Mouse (Mus musculus): Measurements from ENCODE around the gene Wdr70. TPM values are rescaled to one million over a fixed set of nuclear protein-coding genes. Genes with fewer than 3 reads are reported as not detected.
A peak's percentile ranks its signal among the peaks of the same experiment; 100 is the strongest.

The Wdr70 gene
- polyA plus RNA-seq, 1 experiment, result 47.6 TPM

- Histone ChIP-seq H3K4me3 (ENCODE audit: insufficient read depth, poor library complexity, severe bottlenecking) (no peak overlapping the region), H3K27me3 (ENCODE audit: control insufficient read depth, insufficient read depth, insufficient read length) (no peaks in the 10 kb centered on the region), H3K79me2 (ENCODE audit: control insufficient read depth, insufficient read depth) (no peaks in the 10 kb centered on the region), H3K36me3 (ENCODE audit: control insufficient read depth, insufficient read depth) (peaks cover 16% of the 10 kb centered on the region), H3K79me3 (ENCODE audit: low read depth) (no peaks in the 10 kb centered on the region), H3ac (ENCODE audit: control insufficient read depth, insufficient read length, low read depth) (no peak overlapping the region)
- TF ChIP-seq MYOD1 (IDR thresholded peaks at IDR 0.05; ENCODE audit: control insufficient read depth, insufficient read length, low read depth), result no peak
- no peak for TF ChIP-seq USF1 (IDR thresholded peaks at IDR 0.05; ENCODE audit: low read depth)
- TF ChIP-seq FOSL1 (IDR thresholded peaks at IDR 0.05; ENCODE audit: insufficient read depth, low read length, poor library complexity, severe bottlenecking), result no peak
- TF ChIP-seq CEBPB (IDR thresholded peaks at IDR 0.05; ENCODE audit: low read depth), result no peak
- no peak for TF ChIP-seq CTCF (IDR thresholded peaks at IDR 0.05; ENCODE audit: control insufficient read depth, insufficient read depth, insufficient read length)
- TF ChIP-seq MAX (IDR thresholded peaks at IDR 0.05), result no peak
- no peak for TF ChIP-seq MYOG (IDR thresholded peaks at IDR 0.05; ENCODE audit: control insufficient read depth, extremely low read depth, insufficient read length)
Observed at GRCm38 (mm10) chr15:7888617-7889361, 210.2 kb downstream of the Wdr70 start.

- no peaks in the 10 kb centered on the region for H3K79me3 ChIP-seq (ENCODE audit: low read depth)
- H3ac ChIP-seq (ENCODE audit: control insufficient read depth, insufficient read length, low read depth), result no peak overlapping the region
- no peaks in the 10 kb centered on the region for H3K79me2 ChIP-seq (ENCODE audit: control insufficient read depth, insufficient read depth)
- no peaks in the 10 kb centered on the region for H3K27me3 ChIP-seq (ENCODE audit: control insufficient read depth, insufficient read depth, insufficient read length)
- peaks cover 37% of the 10 kb centered on the region for H3K36me3 ChIP-seq (ENCODE audit: control insufficient read depth, insufficient read depth)
- TF ChIP-seq FOSL1 (IDR thresholded peaks at IDR 0.05; ENCODE audit: insufficient read depth, low read length, poor library complexity, severe bottlenecking) (peak; percentile 74), CEBPB (IDR thresholded peaks at IDR 0.05; ENCODE audit: low read depth) (peak; percentile 0), MYOG (IDR thresholded peaks at IDR 0.05; ENCODE audit: control insufficient read depth, extremely low read depth, insufficient read length) (no peak), MYOD1 (IDR thresholded peaks at IDR 0.05; ENCODE audit: control insufficient read depth, insufficient read length, low read depth) (peak; percentile 9)
- H3K4me3 ChIP-seq (ENCODE audit: insufficient read depth, poor library complexity, severe bottlenecking), result no peak overlapping the region
Observed at GRCm38 (mm10) chr15:7886591-7886990, 212.4 kb downstream of the Wdr70 start.

GRCm38 (mm10) chr15:7885106-7885505 is 213.9 kb downstream of the Wdr70 start:
- Histone ChIP-seq H3K36me3 (ENCODE audit: control insufficient read depth, insufficient read depth) (peaks cover 44% of the 10 kb centered on the region), H3K79me3 (ENCODE audit: low read depth) (no peaks in the 10 kb centered on the region), H3K27me3 (ENCODE audit: control insufficient read depth, insufficient read depth, insufficient read length) (no peaks in the 10 kb centered on the region), H3K79me2 (ENCODE audit: control insufficient read depth, insufficient read depth) (no peaks in the 10 kb centered on the region), H3K4me3 (ENCODE audit: insufficient read depth, poor library complexity, severe bottlenecking) (no peak overlapping the region), H3ac (ENCODE audit: control insufficient read depth, insufficient read length, low read depth) (no peak overlapping the region)
- TF ChIP-seq CEBPB (IDR thresholded peaks at IDR 0.05; ENCODE audit: low read depth), result no peak

- TF ChIP-seq USF1 (IDR thresholded peaks at IDR 0.05; ENCODE audit: low read depth) (no peak), MAX (IDR thresholded peaks at IDR 0.05) (no peak), CTCF (IDR thresholded peaks at IDR 0.05; ENCODE audit: control insufficient read depth, insufficient read depth, insufficient read length) (no peak), MYOD1 (IDR thresholded peaks at IDR 0.05; ENCODE audit: control insufficient read depth, insufficient read length, low read depth) (no peak), MYOG (IDR thresholded peaks at IDR 0.05; ENCODE audit: control insufficient read depth, extremely low read depth, insufficient read length) (no peak)
- Histone ChIP-seq H3K36me3 (ENCODE audit: control insufficient read depth, insufficient read depth) (peaks cover 50% of the 10 kb centered on the region), H3K27me3 (ENCODE audit: control insufficient read depth, insufficient read depth, insufficient read length) (no peaks in the 10 kb centered on the region), H3K79me2 (ENCODE audit: control insufficient read depth, insufficient read depth) (no peaks in the 10 kb centered on the region), H3K79me3 (ENCODE audit: low read depth) (no peaks in the 10 kb centered on the region), H3ac (ENCODE audit: control insufficient read depth, insufficient read length, low read depth) (no peak overlapping the region), H3K4me3 (ENCODE audit: insufficient read depth, poor library complexity, severe bottlenecking) (no peak overlapping the region)
Observed at GRCm38 (mm10) chr15:7884181-7884580, 214.8 kb downstream of the Wdr70 start.

GRCm38 (mm10) chr15:7879956-7880355 is 219.1 kb downstream of the Wdr70 start:
- peaks cover 43% of the 10 kb centered on the region for H3K36me3 ChIP-seq (ENCODE audit: control insufficient read depth, insufficient read depth)
- no peaks in the 10 kb centered on the region for H3K27me3 ChIP-seq (ENCODE audit: control insufficient read depth, insufficient read depth, insufficient read length)
- H3K79me2 ChIP-seq (ENCODE audit: control insufficient read depth, insufficient read depth), result no peaks in the 10 kb centered on the region
- H3ac ChIP-seq (ENCODE audit: control insufficient read depth, insufficient read length, low read depth), result no peak overlapping the region
- H3K4me3 ChIP-seq (ENCODE audit: insufficient read depth, poor library complexity, severe bottlenecking), result no peak overlapping the region
- no peak for TF ChIP-seq MYOD1 (IDR thresholded peaks at IDR 0.05; ENCODE audit: control insufficient read depth, insufficient read length, low read depth)
- TF ChIP-seq USF1 (IDR thresholded peaks at IDR 0.05; ENCODE audit: low read depth), result no peak
- TF ChIP-seq CTCF (IDR thresholded peaks at IDR 0.05; ENCODE audit: control insufficient read depth, insufficient read depth, insufficient read length), result no peak
- TF ChIP-seq MAX (IDR thresholded peaks at IDR 0.05), result no peak
- TF ChIP-seq FOSL1 (IDR thresholded peaks at IDR 0.05; ENCODE audit: insufficient read depth, low read length, poor library complexity, severe bottlenecking), result no peak
- TF ChIP-seq MYOG (IDR thresholded peaks at IDR 0.05; ENCODE audit: control insufficient read depth, extremely low read depth, insufficient read length), result no peak
- no peaks in the 10 kb centered on the region for H3K79me3 ChIP-seq (ENCODE audit: low read depth)

- no peaks in the 10 kb centered on the region for H3K79me2 ChIP-seq (ENCODE audit: control insufficient read depth, insufficient read depth)
- no peak overlapping the region for H3ac ChIP-seq (ENCODE audit: control insufficient read depth, insufficient read length, low read depth)
- no peaks in the 10 kb centered on the region for H3K27me3 ChIP-seq (ENCODE audit: control insufficient read depth, insufficient read depth, insufficient read length)
- H3K79me3 ChIP-seq (ENCODE audit: low read depth), result no peaks in the 10 kb centered on the region
- no peak for TF ChIP-seq FOSL1 (IDR thresholded peaks at IDR 0.05; ENCODE audit: insufficient read depth, low read length, poor library complexity, severe bottlenecking)
- TF ChIP-seq USF1 (IDR thresholded peaks at IDR 0.05; ENCODE audit: low read depth), result no peak
- TF ChIP-seq CEBPB (IDR thresholded peaks at IDR 0.05; ENCODE audit: low read depth), result no peak
- H3K4me3 ChIP-seq (ENCODE audit: insufficient read depth, poor library complexity, severe bottlenecking), result no peak overlapping the region
- peaks cover 35% of the 10 kb centered on the region for H3K36me3 ChIP-seq (ENCODE audit: control insufficient read depth, insufficient read depth)
Observed at GRCm38 (mm10) chr15:7878861-7879260, 220.1 kb downstream of the Wdr70 start.
